Mouse (Mus musculus) heart, embryonic 14.5 days (tissue): Measurements from ENCODE around the gene Btn2a2. TPM values are rescaled to one million over a fixed set of nuclear protein-coding genes. Genes with fewer than 3 reads are reported as not detected.

Experiments used
- ATAC-seq: fragments of 200-750 bp; cut with Nextera tagmentation; 2 replicates; pipeline ENCODE4 v1.8.0; 2017; ENCODE audit warnings: low read depth, moderate TSS enrichment; ENCODE audit not compliant: insufficient number of reproducible peaks, insufficient read depth, low FRiP score
- H3K27ac ChIP-seq, 2 experiments: fragments of 200-500 bp in 1 of 2; fragments of 300-500 bp in 1 of 2; sonication (generic) in 1 of 2; replicated peaks in 1 of 2; 2 replicates each; pipeline ENCODE4 v1.5.1; 2012 to 2014; ENCODE audit warnings: low read depth in 2 of 2, low read length in 2 of 2, control low read depth in 1 of 2, mild to moderate bottlenecking in 1 of 2, mixed read lengths in 1 of 2; ENCODE audit not compliant: control insufficient read depth in 1 of 2, insufficient read depth in 1 of 2
- H3K27me3 ChIP-seq: fragments of 300-500 bp; sonication (generic); 2 replicates; pipeline ENCODE4 v1.6.1; 2014; ENCODE audit warnings: mild to moderate bottlenecking, low read length, control low read depth; ENCODE audit not compliant: control insufficient read depth, insufficient read depth
- H3K36me3 ChIP-seq: fragments of 300-500 bp; sonication (generic); 2 replicates; pipeline ENCODE4 v1.6.1; 2014; ENCODE audit warnings: mild to moderate bottlenecking, control low read depth, low read length, mixed read lengths; ENCODE audit not compliant: control insufficient read depth, insufficient read depth
- H3K4me1 ChIP-seq, 2 experiments: fragments of 200-500 bp in 1 of 2; fragments of 300-500 bp in 1 of 2; sonication (generic) in 1 of 2; 2 replicates each; pipeline ENCODE4 v1.6.1; 2012 to 2014; ENCODE audit warnings: low read length in 2 of 2, control low read depth in 1 of 2, mixed read lengths in 1 of 2; ENCODE audit not compliant: control insufficient read depth in 2 of 2, insufficient read depth in 2 of 2
- H3K4me2 ChIP-seq: fragments of 300-500 bp; sonication (generic); 2 replicates; pipeline ENCODE4 v1.6.1; 2014; ENCODE audit warnings: mild to moderate bottlenecking, low read length
- H3K4me3 ChIP-seq, 2 experiments: fragments of 200-500 bp in 1 of 2; fragments of 300-500 bp in 1 of 2; sonication (generic) in 1 of 2; 2 replicates each; pipeline ENCODE4 v1.5.1; 2012 to 2014; ENCODE audit warnings: low read length in 2 of 2, mild to moderate bottlenecking in 2 of 2, control low read depth in 1 of 2, low read depth in 1 of 2, moderate library complexity in 1 of 2; ENCODE audit not compliant: control insufficient read depth in 1 of 2, insufficient read depth in 1 of 2
- H3K9ac ChIP-seq: fragments of 300-500 bp; sonication (generic); 2 replicates; pipeline ENCODE4 v1.6.1; 2014; ENCODE audit warnings: mild to moderate bottlenecking, low read length
- H3K9me3 ChIP-seq: fragments of 300-500 bp; sonication (generic); 2 replicates; pipeline ENCODE4 v1.6.1; 2016; ENCODE audit warnings: low read length, control low read depth; ENCODE audit not compliant: control insufficient read depth
- WGBS: fragments of 180-500 bp; shearing (Covaris S2); extraction: QIAGEN DNeasy Blood & Tissue Kit; methylation state at CpG from one replicate; pipeline ENCODE4 v1.1.7; 2014; 5-methylcytosine and 5-hydroxymethylcytosine counted together
- polyA plus RNA-seq: library from polyadenylated mRNA; unstranded; fragments of >200 nt; fragmentation: Nextera tagmentation; extraction: Ambion mirVana; gene quantifications from 2 replicates; pipeline ENCODE4 v1.2.1, GENCODE M21; 2014

Btn2a2 gene
- polyA plus RNA-seq, 1 experiment from 2014 or later = 0.43 TPM

GRCm38 (mm10) chr13:23517603-23518294 is 29.1 kb upstream of the Btn2a2 start:
- no peaks in the 10 kb centered on the region for H3K9me3 ChIP-seq
- H3K4me2 ChIP-seq = peak overlapping the region; percentile 96
- H3K4me3 ChIP-seq = peak overlapping the region; percentile 62 to 74
- peak; percentile 79 for ATAC-seq
- H3K36me3 ChIP-seq = no peaks in the 10 kb centered on the region
- peak overlapping the region; percentile 78 to 89 for H3K27ac ChIP-seq
- H3K4me1 ChIP-seq = peaks cover 3 to 4% of the 10 kb centered on the region in 2 experiments; a peak in 2 of 4 replicates
- under 1% methylated on average over 27 of the region's 27 CpGs for WGBS
- no peaks in the 10 kb centered on the region for H3K27me3 ChIP-seq
- peak overlapping the region; percentile 74 for H3K9ac ChIP-seq

DNA sequence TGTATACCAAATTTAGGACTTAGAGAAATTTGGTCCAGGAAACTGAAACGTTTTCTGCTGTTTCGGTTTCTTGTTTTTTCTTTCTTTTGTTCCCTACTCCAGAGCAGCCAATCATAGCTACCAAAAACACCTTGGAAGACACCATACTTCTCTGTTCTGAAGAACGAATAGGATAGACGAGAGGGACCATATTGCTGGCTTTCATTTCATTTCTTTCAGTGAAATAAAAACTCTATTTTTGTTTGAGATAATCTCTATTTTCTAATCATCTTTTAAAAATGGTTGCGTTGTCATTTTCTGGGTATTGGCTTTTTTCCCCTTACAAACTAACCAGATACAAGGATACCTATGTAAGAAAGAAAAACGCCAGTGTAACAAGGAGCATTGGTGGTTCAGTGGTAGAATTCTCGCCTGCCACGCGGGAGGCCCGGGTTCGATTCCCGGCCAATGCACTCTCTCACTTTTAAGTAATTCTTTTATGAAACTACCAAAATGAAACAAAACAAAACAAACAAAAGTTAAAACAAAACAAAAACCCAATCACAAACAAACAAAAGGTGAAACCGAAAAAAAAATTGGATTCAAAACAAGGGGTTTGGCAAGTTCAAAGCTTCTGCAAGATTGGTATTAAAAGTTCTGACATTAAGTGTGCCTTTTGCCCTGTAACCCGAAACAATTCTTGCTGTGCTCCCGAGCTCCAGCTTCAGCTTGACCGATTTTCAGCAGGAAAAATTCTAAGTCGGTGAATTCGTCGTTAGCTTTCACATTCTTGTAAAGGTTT is 28.4 kb upstream of the Btn2a2 start:
- H3K4me2 ChIP-seq = peak overlapping the region; percentile 96
- peak overlapping the region; percentile 62 to 74 for H3K4me3 ChIP-seq
- H3K9ac ChIP-seq = peak overlapping the region; percentile 69
- H3K9me3 ChIP-seq = no peaks in the 10 kb centered on the region
- peaks cover 3 to 4% of the 10 kb centered on the region in 2 experiments; a peak in 2 of 4 replicates for H3K4me1 ChIP-seq
- WGBS = 1% methylated on average over 19 of the region's 19 CpGs
- no peak; the same call in 1 of the 2 replicates for ATAC-seq
- no peaks in the 10 kb centered on the region for H3K36me3 ChIP-seq
- H3K27ac ChIP-seq = peak overlapping the region; percentile 78 to 89
- no peaks in the 10 kb centered on the region for H3K27me3 ChIP-seq

- H3K27ac ChIP-seq = 0 out of 4 replicates have a peak overlapping the region, but pooled peaks of 1 of the 2 experiments have one; percentile 28
- peaks cover 3 to 4% of the 10 kb centered on the region in 2 experiments; a peak in 2 of 4 replicates for H3K4me1 ChIP-seq
- H3K9ac ChIP-seq = peak overlapping the region; percentile 48; the same call in 1 of the 2 replicates
- no peaks in the 10 kb centered on the region for H3K36me3 ChIP-seq
- 53% methylated on average over 15 of the region's 15 CpGs for WGBS
- H3K4me3 ChIP-seq = peak overlapping the region; percentile 28 to 62
- no peaks in the 10 kb centered on the region for H3K9me3 ChIP-seq
- no peaks in the 10 kb centered on the region for H3K27me3 ChIP-seq
- H3K4me2 ChIP-seq = peak overlapping the region; percentile 96
- ATAC-seq = no peak
Measured at GRCm38 (mm10) chr13:23515826-23516620, 27.4 kb upstream of the Btn2a2 start.

GRCm38 (mm10) chr13:23515281-23515680 is 26.6 kb upstream of the Btn2a2 start:
- Histone ChIP-seq H3K4me1 (peaks cover 3 to 5% of the 10 kb centered on the region in 2 experiments; a peak in 2 of 4 replicates), H3K4me2 (no peak overlapping the region), H3K4me3 (no peak overlapping the region), H3K27me3 (no peaks in the 10 kb centered on the region), H3K27ac (no peak overlapping the region), H3K36me3 (no peaks in the 10 kb centered on the region), H3K9me3 (no peaks in the 10 kb centered on the region), H3K9ac (no peak overlapping the region)
- 82% methylated on average over 5 of the region's 5 CpGs for WGBS
- no peak for ATAC-seq

- H3K9ac ChIP-seq = no peak overlapping the region
- no peak overlapping the region for H3K4me3 ChIP-seq
- peaks cover 3 to 9% of the 10 kb centered on the region in 2 experiments; a peak in 2 of 4 replicates for H3K4me1 ChIP-seq
- H3K9me3 ChIP-seq = no peaks in the 10 kb centered on the region
- H3K4me2 ChIP-seq = no peak overlapping the region
- no peaks in the 10 kb centered on the region for H3K36me3 ChIP-seq
- ATAC-seq = no peak
- no peaks in the 10 kb centered on the region for H3K27me3 ChIP-seq
- H3K27ac ChIP-seq = no peak overlapping the region
- WGBS = 68% methylated on average over 1 of the region's 1 CpGs
Measured at GRCm38 (mm10) chr13:23513517-23513916, 24.9 kb upstream of the Btn2a2 start.

GRCm38 (mm10) chr13:23510127-23510526 is 21.5 kb upstream of the Btn2a2 start:
- 27% methylated on average over 1 of the region's 1 CpGs for WGBS
- H3K27me3 ChIP-seq = no peaks in the 10 kb centered on the region
- no peak for ATAC-seq
- H3K36me3 ChIP-seq = no peaks in the 10 kb centered on the region
- H3K9me3 ChIP-seq = no peaks in the 10 kb centered on the region
- H3K27ac ChIP-seq = 0 out of 4 replicates have a peak overlapping the region, but pooled peaks of 1 of the 2 experiments have one; percentile 5
- H3K4me3 ChIP-seq = no peak overlapping the region
- H3K4me2 ChIP-seq = no peak overlapping the region
- no peak overlapping the region for H3K9ac ChIP-seq
- H3K4me1 ChIP-seq = peaks cover 14% of the 10 kb centered on the region in 2 experiments
